Mouse (Mus musculus): ENCODE measurements around the gene Cxcl3.
"Not testable (repeated sequence)": the region's sequence is repeated elsewhere in the genome, so short reads cannot be mapped to it uniquely, and the experiment has no call there.

Cxcl3 gene

GRCm38 (mm10) chr5:90790074-90790502 lies 4.2 kb downstream of the Cxcl3 start:
- DNase-seq = no peak

GRCm38 (mm10) chr5:90794195-90794625 lies 8.3 kb downstream of the Cxcl3 start, which contains the start of gene Cxcl15:
Gene Cxcl15 (plus strand): TSS chr5:90794534.
- DNase-seq = no peak

- not testable (repeated sequence) for DNase-seq
Measured at GRCm38 (mm10) chr5:90795392-90795791, 9.5 kb downstream of the Cxcl3 start.

GRCm38 (mm10) chr5:90804574-90804973 lies 18.7 kb downstream of the Cxcl3 start:
- no peak for DNase-seq

- DNase-seq = no peak
Measured at GRCm38 (mm10) chr5:90806050-90806449, 20.1 kb downstream of the Cxcl3 start.

GRCm38 (mm10) chr5:90807176-90807950 lies 21.5 kb downstream of the Cxcl3 start:
- no peak for DNase-seq

GRCm38 (mm10) chr5:90819756-90820155 lies 33.9 kb downstream of the Cxcl3 start:
- DNase-seq = no peak

GRCm38 (mm10) chr5:90832145-90832767 lies 46.4 kb downstream of the Cxcl3 start:
- DNase-seq = no peak

GRCm38 (mm10) chr5:90832768-90833388 lies 47.0 kb downstream of the Cxcl3 start:
- no peak for DNase-seq

- no peak for DNase-seq
Measured at GRCm38 (mm10) chr5:90834436-90834835, 48.5 kb downstream of the Cxcl3 start.

GRCm38 (mm10) chr5:90838582-90838981 lies 52.7 kb downstream of the Cxcl3 start:
- DNase-seq = peak; percentile 42 to 67
